Mouse (Mus musculus) c-Kit-positive CD71-positive TER-119-negative erythroid progenitor cells, embryonic 14.5 days (primary cell): ENCODE measurements around the gene Ascc3.

Experiments used
- DNase-seq: peaks from one replicate; pipeline ENCODE4 v3.0.0-alpha.2; 2013; ENCODE audit warnings: low read depth

Gene Ascc3

DNA sequence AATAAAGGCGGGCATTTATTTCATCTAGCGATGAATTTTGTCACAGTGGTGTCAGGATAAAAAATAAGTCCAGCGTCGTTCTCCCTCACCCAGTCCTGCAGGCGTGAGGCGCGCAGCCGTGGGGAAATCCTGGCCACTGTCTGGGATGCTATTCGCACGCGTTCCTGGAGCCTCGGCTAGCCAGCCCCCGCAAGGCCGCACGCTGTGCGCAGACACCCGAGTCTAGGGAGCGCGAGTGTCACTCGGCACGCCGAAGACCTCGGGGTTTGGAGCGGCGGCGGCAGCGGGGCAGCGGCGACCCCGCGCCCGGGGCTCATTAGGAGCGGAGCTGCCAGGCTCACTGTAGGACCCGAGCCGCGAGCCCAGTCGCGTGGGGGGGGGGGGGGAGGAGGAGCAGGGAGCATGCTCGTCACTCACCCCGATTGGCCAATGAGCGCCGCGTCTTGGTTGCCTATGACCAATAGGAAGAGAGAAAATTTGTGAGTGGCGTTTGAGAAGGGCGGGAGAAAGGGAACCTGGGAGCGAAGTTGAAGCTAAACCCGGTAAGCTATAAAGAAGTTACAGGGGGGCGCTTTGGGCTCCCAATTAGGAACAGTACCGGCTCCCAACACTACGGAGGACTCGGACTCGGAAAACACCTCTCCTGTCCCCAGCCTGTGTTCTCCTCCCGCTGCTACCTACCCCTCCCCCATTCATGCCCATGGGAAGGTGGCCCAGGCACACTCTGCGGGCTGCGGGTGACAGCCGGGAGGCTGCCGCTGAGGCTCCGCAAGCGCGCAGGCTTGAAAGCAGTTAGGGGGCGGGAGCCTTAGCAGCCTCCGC lies 301.9 kb downstream of the Ascc3 start, which contains the start of gene Sim1:
TSS of gene Sim1 (plus strand) at position 585 of the 822 bp plus-strand sequence.
- no peak for DNase-seq

GRCm38 (mm10) chr10:50895091-50895790 lies 302.8 kb downstream of the Ascc3 start:
- no peak for DNase-seq

DNA sequence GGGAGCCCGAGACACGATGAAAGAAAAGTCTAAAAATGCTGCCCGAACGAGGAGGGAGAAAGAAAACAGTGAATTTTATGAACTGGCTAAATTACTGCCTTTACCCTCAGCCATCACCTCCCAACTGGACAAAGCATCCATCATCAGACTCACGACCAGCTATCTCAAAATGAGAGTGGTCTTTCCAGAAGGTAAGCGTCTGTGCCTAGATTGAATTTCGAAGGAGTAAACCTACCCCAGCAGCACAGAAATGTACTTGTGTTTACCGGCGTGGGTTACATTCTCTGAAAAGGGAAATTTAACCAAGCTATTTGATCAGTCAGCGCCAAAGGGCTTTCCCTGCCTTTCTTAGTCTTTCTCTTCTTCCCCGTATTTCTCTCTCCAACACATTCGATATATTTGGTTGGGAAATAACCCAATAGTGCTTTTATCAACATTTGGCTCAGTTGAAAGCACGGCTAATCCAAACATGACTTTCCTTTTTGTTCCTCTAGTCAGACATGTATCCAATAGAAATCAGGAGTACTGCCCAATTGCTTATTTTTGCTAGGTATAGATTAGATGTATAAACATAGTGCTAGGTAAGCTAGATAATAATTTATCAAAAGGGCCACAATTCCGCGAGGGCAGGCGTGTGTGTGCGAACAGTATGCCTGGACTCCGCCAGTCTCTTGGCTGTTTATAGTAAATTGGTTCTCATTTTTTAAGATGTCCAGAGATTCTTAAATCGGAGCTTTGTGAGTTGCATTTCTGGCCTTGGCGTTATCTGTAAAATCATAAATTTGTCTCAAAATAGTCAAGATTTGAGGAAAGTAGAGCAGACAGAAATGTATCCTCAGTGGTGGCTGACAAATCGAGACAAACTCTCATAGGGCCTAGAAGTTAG lies 303.7 kb downstream of the Ascc3 start:
- no peak for DNase-seq

DNA sequence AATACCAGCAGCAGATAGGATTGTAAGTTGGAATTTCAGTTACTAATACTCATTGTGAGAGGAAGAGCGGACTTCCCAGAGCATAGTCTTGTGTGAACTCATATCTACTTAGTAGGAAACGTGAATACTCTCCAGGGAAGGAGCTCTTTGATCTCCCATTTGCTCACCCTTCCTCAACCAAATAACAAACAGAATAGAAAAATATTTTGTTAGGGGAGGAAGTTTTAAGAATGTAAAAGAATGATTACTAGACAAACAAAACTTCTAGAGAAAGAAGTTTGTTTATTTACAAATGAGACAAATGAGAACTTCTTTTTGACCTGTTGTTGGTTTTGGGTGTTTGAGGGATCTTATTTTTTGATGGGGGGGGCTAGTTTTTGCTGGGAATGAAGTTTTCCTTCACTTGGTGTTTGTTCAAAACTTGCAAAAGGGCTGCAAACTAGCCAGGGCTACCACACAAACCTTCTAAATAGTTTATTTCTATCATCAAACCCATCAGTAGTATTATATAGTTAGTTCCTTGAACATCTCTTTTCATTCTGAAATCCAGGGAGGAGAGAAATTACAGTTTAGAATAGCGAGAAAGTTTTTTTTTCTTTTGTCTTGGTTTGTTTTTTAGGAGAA lies 304.4 kb downstream of the Ascc3 start:
- DNase-seq, result no peak

DNA sequence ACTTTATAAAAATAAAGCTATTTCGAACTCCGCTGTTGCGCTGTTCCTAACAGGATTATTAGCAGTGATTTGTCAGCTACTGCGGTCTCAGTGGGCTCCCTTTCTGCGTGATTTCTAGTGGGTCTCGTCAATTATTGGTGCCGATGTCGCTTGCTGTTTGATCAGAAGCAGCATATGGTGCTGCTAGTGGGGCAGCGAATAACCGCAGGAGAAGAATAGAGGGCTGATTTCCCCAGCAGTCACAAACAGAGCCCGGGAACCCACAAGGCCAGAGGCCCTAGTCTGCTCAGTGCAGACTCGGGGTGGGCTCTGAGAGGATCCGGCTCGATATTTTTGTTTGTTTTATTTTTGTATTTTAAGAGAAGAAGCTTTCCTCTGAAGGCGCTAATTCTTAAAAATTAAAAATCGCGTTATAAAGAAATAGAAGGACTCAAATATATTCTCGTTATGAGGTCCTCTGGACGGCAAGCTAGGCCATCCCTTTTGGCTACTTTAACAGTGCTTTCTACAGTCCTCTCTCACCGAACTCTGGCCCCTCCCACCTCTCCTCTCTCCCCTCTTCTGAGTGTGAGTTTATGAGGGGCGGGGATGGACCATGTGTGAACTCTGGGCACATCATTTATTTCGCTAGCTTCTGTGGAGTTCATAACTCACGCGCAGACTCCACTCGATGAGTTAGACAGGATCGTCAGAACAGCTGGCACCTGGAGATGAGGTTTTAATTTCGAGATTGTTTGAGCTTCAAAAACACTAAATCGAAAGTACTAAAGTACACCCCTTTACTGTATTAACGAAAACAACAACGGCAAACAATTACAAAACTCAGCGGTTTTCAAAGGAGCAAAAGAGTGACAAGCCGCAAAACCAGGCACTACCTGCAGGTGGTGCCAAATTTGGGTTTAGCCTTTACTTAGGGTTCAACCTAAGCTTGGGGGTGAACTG lies 305.3 kb downstream of the Ascc3 start:
- DNase-seq, result no peak

DNA sequence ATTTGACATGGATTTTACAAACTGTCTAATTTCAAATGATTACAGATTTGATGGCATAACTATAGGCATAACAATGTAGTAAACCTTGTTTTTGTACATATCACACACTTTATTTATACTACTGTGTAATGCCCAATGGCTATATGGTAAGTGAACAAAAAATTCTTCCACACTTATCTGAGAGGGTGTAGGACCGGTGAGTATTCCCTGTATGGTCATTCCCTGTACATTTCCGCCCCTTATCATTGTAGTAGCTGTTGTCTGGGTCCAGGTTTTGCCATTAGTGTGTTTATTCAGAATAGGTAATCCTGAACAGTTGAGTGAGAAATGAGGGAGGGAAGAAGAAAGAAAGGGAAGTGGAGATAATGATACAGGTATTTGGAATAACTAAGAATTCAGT lies 306.2 kb downstream of the Ascc3 start:
- DNase-seq, result no peak

GRCm38 (mm10) chr10:50899846-50900745 lies 307.6 kb downstream of the Ascc3 start:
- DNase-seq, result no peak
